Mouse (Mus musculus) bone marrow macrophage, adult 2 months (primary cell): ENCODE measurements around the gene Rims3.

Experiments used
- CTCF ChIP-seq: IDR thresholded peaks from 2 replicates; pipeline ENCODE4 v1.5.1; 2012; ENCODE audit warnings: low read depth, mild to moderate bottlenecking, low read length, moderate library complexity
- POLR2A ChIP-seq: IDR thresholded peaks from 2 replicates; pipeline ENCODE4 v1.6.1; 2012; ENCODE audit warnings: mild to moderate bottlenecking, low read depth, low read length, borderline replicate concordance

DNA sequence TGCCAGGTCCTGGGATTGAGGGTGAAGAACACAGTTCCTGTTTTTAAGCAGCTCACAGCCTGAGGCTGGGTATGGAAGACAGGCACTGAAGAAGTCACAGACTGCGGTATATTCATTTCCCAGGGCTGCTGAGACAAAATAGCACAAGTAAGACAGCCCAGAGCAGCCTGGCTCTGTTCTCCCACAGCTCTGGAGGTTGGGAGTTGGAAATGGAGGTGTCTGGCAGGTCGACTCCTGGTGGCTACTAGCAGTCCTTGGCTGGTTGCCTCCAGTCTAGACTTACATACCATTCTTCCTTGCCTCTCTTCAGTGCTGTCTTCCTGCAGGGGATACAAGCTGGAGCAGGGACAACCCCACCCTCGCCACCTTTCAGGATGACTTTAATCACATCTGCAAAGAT, 14.4 kb downstream of the Rims3 start:
- no peak for TF ChIP-seq POLR2A
- no peak for TF ChIP-seq CTCF
